Mouse (Mus musculus) hindbrain, embryonic 14.5 days (tissue): ENCODE data around the gene Rnf103. TPM values are rescaled to one million over a fixed set of nuclear protein-coding genes. Genes with fewer than 3 reads are reported as not detected.

Source experiments
- ATAC-seq: fragments of 200-750 bp; cut with Nextera tagmentation; 2 replicates; pipeline ENCODE4 v1.8.0; 2017; ENCODE audit warnings: moderate number of reproducible peaks, mild to moderate bottlenecking, moderate TSS enrichment, moderate library complexity; ENCODE audit not compliant: low FRiP score
- DNase-seq: peaks from one replicate; pipeline ENCODE4 v3.0.0-alpha.2; 2015; ENCODE audit warnings: low spot score
- H3K27ac ChIP-seq: fragments of 300-500 bp; sonication (generic); 2 replicates; pipeline ENCODE4 v1.5.1; 2014; ENCODE audit warnings: mild to moderate bottlenecking, moderate library complexity
- H3K27me3 ChIP-seq: fragments of 300-500 bp; sonication (generic); 2 replicates; pipeline ENCODE4 v1.6.1; 2014; ENCODE audit warnings: mild to moderate bottlenecking, low read length, mixed read lengths; ENCODE audit not compliant: control insufficient read depth, insufficient read depth
- H3K36me3 ChIP-seq: fragments of 300-500 bp; sonication (generic); replicated peaks from 2 replicates; pipeline ENCODE4 v1.6.1; 2014; ENCODE audit not compliant: control insufficient read depth, insufficient read depth
- H3K4me1 ChIP-seq: fragments of 300-500 bp; sonication (generic); replicated peaks from 2 replicates; pipeline ENCODE4 v1.6.1; 2014; ENCODE audit warnings: antibody characterized with exemption, low read length, mixed read lengths; ENCODE audit not compliant: control insufficient read depth, insufficient read depth
- H3K4me2 ChIP-seq: fragments of 300-500 bp; sonication (generic); replicated peaks from 2 replicates; pipeline ENCODE4 v1.6.1; 2014; ENCODE audit warnings: mild to moderate bottlenecking, moderate library complexity
- H3K4me3 ChIP-seq: fragments of 300-500 bp; sonication (generic); replicated peaks from 2 replicates; pipeline ENCODE4 v1.5.1; 2014; ENCODE audit warnings: mild to moderate bottlenecking, low read length
- H3K9ac ChIP-seq: fragments of 300-500 bp; sonication (generic); 2 replicates; pipeline ENCODE4 v1.6.1; 2014
- H3K9me3 ChIP-seq: fragments of 300-500 bp; sonication (generic); 2 replicates; pipeline ENCODE4 v1.6.1; 2016; ENCODE audit warnings: low read length; ENCODE audit not compliant: control insufficient read depth
- WGBS: fragments of 180-500 bp; shearing (Covaris S2); extraction: QIAGEN DNeasy Blood & Tissue Kit; methylation state at CpG from one replicate; pipeline ENCODE4 v1.1.7; 2014; 5-methylcytosine and 5-hydroxymethylcytosine counted together
- polyA plus RNA-seq: library from polyadenylated mRNA; unstranded; fragments of >200 nt; fragmentation: Nextera tagmentation; extraction: Ambion mirVana; gene quantifications from 2 replicates; pipeline ENCODE4 v1.2.1, GENCODE M21; 2014

Rnf103 gene
- polyA plus RNA-seq, 1 experiment from 2014 or later = 31.1 TPM

GRCm38 (mm10) chr6:71486226-71486625 lies 7.5 kb upstream of the Rnf103 start:
- DNase-seq = no peak
- H3K27me3 ChIP-seq = no peaks in the 10 kb centered on the region
- 76% methylated on average over 2 of the region's 2 CpGs for WGBS

GRCm38 (mm10) chr6:71486867-71487266 lies 6.8 kb upstream of the Rnf103 start:
- WGBS = 72% methylated on average over 1 of the region's 1 CpGs
- DNase-seq (no peak), ATAC-seq (no peak)
- H3K9me3 ChIP-seq = no peaks in the 10 kb centered on the region
- no peak overlapping the region for H3K9ac ChIP-seq
- H3K4me1 ChIP-seq = no peaks in the 10 kb centered on the region
- H3K36me3 ChIP-seq = no peaks in the 10 kb centered on the region
- no peak overlapping the region for H3K27ac ChIP-seq
- no peaks in the 10 kb centered on the region for H3K27me3 ChIP-seq
- no peak overlapping the region for H3K4me3 ChIP-seq
- no peak overlapping the region for H3K4me2 ChIP-seq

More at GRCm38 (mm10) chr6:71486226-71486625, 7.5 kb upstream of the Rnf103 start:
- Histone ChIP-seq H3K4me2 (no peak overlapping the region), H3K4me3 (no peak overlapping the region), H3K4me1 (no peaks in the 10 kb centered on the region), H3K27ac (no peak overlapping the region), H3K9ac (no peak overlapping the region), H3K36me3 (no peaks in the 10 kb centered on the region), H3K9me3 (no peaks in the 10 kb centered on the region)
- no peak for ATAC-seq

- Histone ChIP-seq H3K27me3 (no peaks in the 10 kb centered on the region), H3K4me3 (no peak overlapping the region), H3K4me1 (no peaks in the 10 kb centered on the region), H3K36me3 (no peaks in the 10 kb centered on the region), H3K4me2 (no peak overlapping the region), H3K27ac (no peak overlapping the region), H3K9me3 (no peaks in the 10 kb centered on the region), H3K9ac (no peak overlapping the region)
- ATAC-seq (no peak), DNase-seq (no peak)
- WGBS = 54% methylated on average over 4 of the region's 4 CpGs
Measured at GRCm38 (mm10) chr6:71487966-71488365, 5.7 kb upstream of the Rnf103 start.

GRCm38 (mm10) chr6:71492136-71492535 lies 1.6 kb upstream of the Rnf103 start:
- WGBS = 54% methylated on average over 4 of the region's 4 CpGs
- H3K27ac ChIP-seq = no peak overlapping the region
- H3K4me1 ChIP-seq = peaks cover 19% of the 10 kb centered on the region
- H3K36me3 ChIP-seq = no peaks in the 10 kb centered on the region; the same call in 1 of the 2 replicates
- H3K9me3 ChIP-seq = no peaks in the 10 kb centered on the region
- DNase-seq (no peak), ATAC-seq (no peak)
- H3K4me2 ChIP-seq = no peak overlapping the region
- no peak overlapping the region for H3K4me3 ChIP-seq
- H3K27me3 ChIP-seq = no peaks in the 10 kb centered on the region
- no peak overlapping the region for H3K9ac ChIP-seq

GRCm38 (mm10) chr6:71492756-71493674 lies 679 bp upstream of the Rnf103 start:
- peak overlapping the region; percentile 100 for H3K4me3 ChIP-seq
- H3K9ac ChIP-seq = peak overlapping the region; percentile 99
- WGBS = 23% methylated on average over 19 of the region's 22 CpGs
- H3K36me3 ChIP-seq = no peaks in the 10 kb centered on the region; the same call in 1 of the 2 replicates
- H3K4me1 ChIP-seq = peaks cover 23% of the 10 kb centered on the region
- peak; percentile 67; the same call in 1 of the 2 replicates for ATAC-seq
- no peaks in the 10 kb centered on the region for H3K9me3 ChIP-seq
- peak overlapping the region; percentile 98 for H3K27ac ChIP-seq
- DNase-seq = no peak
- H3K4me2 ChIP-seq = peak overlapping the region; percentile 87
- no peaks in the 10 kb centered on the region for H3K27me3 ChIP-seq

- DNase-seq (peak; percentile 40), ATAC-seq (peak; percentile 42)
- H3K27ac ChIP-seq = peak overlapping the region; percentile 98
- under 1% methylated on average over 46 of the region's 46 CpGs for WGBS
- H3K9me3 ChIP-seq = no peaks in the 10 kb centered on the region
- peak overlapping the region; percentile 100 for H3K4me3 ChIP-seq
- H3K4me1 ChIP-seq = peaks cover 23% of the 10 kb centered on the region
- peak overlapping the region; percentile 87 for H3K4me2 ChIP-seq
- no peaks in the 10 kb centered on the region for H3K27me3 ChIP-seq
- peaks cover 11% of the 10 kb centered on the region for H3K36me3 ChIP-seq
- H3K9ac ChIP-seq = peak overlapping the region; percentile 99
Measured at GRCm38 (mm10) chr6:71494341-71495020, 787 bp downstream of the Rnf103 start.

- ATAC-seq (no peak), DNase-seq (no peak)
- no peaks in the 10 kb centered on the region for H3K27me3 ChIP-seq
- no peak overlapping the region for H3K9ac ChIP-seq
- H3K4me2 ChIP-seq = no peak overlapping the region
- WGBS = 94% methylated on average over 3 of the region's 3 CpGs
- peaks cover 17% of the 10 kb centered on the region for H3K4me1 ChIP-seq
- no peaks in the 10 kb centered on the region for H3K9me3 ChIP-seq
- H3K4me3 ChIP-seq = no peak overlapping the region
- no peak overlapping the region for H3K27ac ChIP-seq
- H3K36me3 ChIP-seq = peaks cover 57% of the 10 kb centered on the region
Measured at GRCm38 (mm10) chr6:71500575-71500974, 6.9 kb downstream of the Rnf103 start.

GRCm38 (mm10) chr6:71503001-71503400 lies 9.3 kb downstream of the Rnf103 start:
- no peaks in the 10 kb centered on the region for H3K9me3 ChIP-seq
- no peaks in the 10 kb centered on the region for H3K27me3 ChIP-seq
- DNase-seq (no peak), ATAC-seq (no peak)
- H3K4me2 ChIP-seq = no peak overlapping the region
- no peak overlapping the region for H3K9ac ChIP-seq
- H3K27ac ChIP-seq = no peak overlapping the region
- H3K4me3 ChIP-seq = no peak overlapping the region
- 68% methylated on average over 4 of the region's 4 CpGs for WGBS
- H3K36me3 ChIP-seq = peaks cover 75% of the 10 kb centered on the region
- no peaks in the 10 kb centered on the region for H3K4me1 ChIP-seq

- no peak for ATAC-seq
- no peaks in the 10 kb centered on the region for H3K27me3 ChIP-seq
Measured at GRCm38 (mm10) chr6:71503670-71504069, 10.0 kb downstream of the Rnf103 start.

More at GRCm38 (mm10) chr6:71503670-71504069, 10.0 kb downstream of the Rnf103 start:
- Histone ChIP-seq H3K4me2 (no peak overlapping the region), H3K4me1 (no peaks in the 10 kb centered on the region), H3K4me3 (no peak overlapping the region), H3K9ac (no peak overlapping the region), H3K36me3 (peaks cover 78% of the 10 kb centered on the region), H3K9me3 (no peaks in the 10 kb centered on the region), H3K27ac (no peak overlapping the region)
- no peak for DNase-seq
